Mouse (Mus musculus) E14TG2a.4 (cell line): ENCODE measurements around the gene Espn.

Experiments used
- H3K27me3 ChIP-seq: 2 replicates; pipeline ENCODE4 v1.6.1; 2014; ENCODE audit warnings: low read length, control low read depth; ENCODE audit not compliant: insufficient read depth
- H3K36me3 ChIP-seq: 2 replicates; pipeline ENCODE4 v1.6.1; 2014; ENCODE audit warnings: low read length, control low read depth; ENCODE audit not compliant: insufficient read depth
- H3K4me1 ChIP-seq: replicated peaks from 2 replicates; pipeline ENCODE4 v1.6.1; 2014; ENCODE audit warnings: low read depth, low read length, control low read depth
- H3K4me3 ChIP-seq: replicated peaks from 2 replicates; pipeline ENCODE4 v1.5.1; 2014; ENCODE audit warnings: mild to moderate bottlenecking, low read length
- H3K9me3 ChIP-seq: 2 replicates; pipeline ENCODE4 v1.6.1; 2014; ENCODE audit warnings: low read length, control low read depth
- CTCF ChIP-seq: conservative IDR thresholded peaks from 2 replicates; pipeline ENCODE4 v1.5.1; 2014; ENCODE audit warnings: low read length
- NANOG ChIP-seq: IDR thresholded peaks from 2 replicates; pipeline ENCODE4 v1.6.1; 2014; ENCODE audit warnings: borderline replicate concordance, low read length, mixed read lengths
- POU5F1 ChIP-seq: IDR thresholded peaks from 2 replicates; pipeline ENCODE4 v1.6.1; 2014; ENCODE audit warnings: low read length, borderline replicate concordance

Gene Espn

DNA sequence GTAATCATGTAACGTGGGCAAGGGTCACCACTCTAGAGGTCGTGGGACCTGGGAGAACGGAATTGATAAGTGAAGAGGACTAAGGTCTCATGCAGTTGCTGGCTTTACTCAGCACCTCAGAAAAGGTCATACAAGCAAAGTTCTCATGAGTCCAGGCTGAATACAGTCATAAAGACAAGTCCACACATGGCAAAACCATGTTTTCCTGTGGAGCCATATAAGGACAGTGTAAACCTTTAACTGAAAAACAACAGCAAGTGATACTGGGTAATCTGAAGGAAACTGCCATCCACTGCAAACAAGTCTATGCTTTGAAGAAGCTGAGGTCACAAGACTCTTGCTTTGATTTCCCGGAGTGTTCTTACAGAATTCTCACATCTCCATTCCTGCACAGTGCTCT lies 37.5 kb upstream of the Espn start:
- Histone ChIP-seq H3K27me3 (no peaks in the 10 kb centered on the region), H3K4me3 (0 out of 2 replicates have a peak overlapping the region, but pooled peaks have one; percentile 0), H3K9me3 (no peaks in the 10 kb centered on the region), H3K4me1 (peaks cover 95% of the 10 kb centered on the region), H3K36me3 (no peaks in the 10 kb centered on the region)
- no peak for TF ChIP-seq POU5F1
- no peak for TF ChIP-seq NANOG
- TF ChIP-seq CTCF, result no peak

DNA sequence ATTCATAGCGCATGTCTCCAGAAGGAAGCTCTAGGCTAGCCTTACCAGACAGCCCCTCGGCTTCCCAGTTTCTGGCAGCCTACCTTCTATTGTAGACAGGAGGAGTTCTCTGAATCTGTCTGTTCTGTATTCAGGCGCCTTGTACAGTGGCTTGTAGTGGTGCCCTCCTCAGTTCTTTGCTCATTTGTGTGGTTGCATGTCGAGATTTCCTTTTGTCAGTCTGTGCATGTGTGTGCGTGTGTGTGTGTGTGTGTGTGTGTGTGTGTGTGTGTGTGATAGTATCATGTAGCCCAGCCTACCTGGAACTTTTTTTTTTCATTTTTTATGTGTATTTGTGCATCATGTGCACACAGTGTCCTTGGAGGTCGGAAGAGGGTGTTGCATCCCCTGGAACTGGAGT lies 36.9 kb upstream of the Espn start:
- H3K4me3 ChIP-seq, result no peak overlapping the region
- no peak for TF ChIP-seq NANOG
- no peak for TF ChIP-seq POU5F1
- TF ChIP-seq CTCF, result no peak
- peaks cover 3% of the 10 kb centered on the region for H3K36me3 ChIP-seq
- peaks cover 95% of the 10 kb centered on the region for H3K4me1 ChIP-seq
- H3K9me3 ChIP-seq, result no peaks in the 10 kb centered on the region
- H3K27me3 ChIP-seq, result no peaks in the 10 kb centered on the region

DNA sequence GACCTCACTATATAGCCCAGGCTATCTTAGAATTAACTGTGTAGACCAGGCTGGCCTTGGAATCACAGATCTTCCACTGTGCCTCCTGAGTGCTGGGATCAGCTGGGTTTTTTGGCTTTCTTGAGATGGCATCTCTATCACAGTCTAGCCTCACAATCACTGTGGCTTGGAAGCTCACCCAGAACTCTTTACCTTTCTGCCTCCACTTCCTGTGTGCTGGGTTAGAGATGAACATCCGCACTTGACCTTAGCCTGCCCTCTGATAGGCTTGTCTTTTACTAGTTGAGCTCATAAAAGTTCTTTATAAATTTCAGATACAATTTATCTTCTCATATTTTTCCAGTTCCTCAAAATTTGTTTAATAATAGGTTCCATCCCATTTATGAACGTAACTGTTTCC lies 36.5 kb upstream of the Espn start:
- Histone ChIP-seq H3K36me3 (peaks cover 7% of the 10 kb centered on the region), H3K4me3 (no peak overlapping the region), H3K9me3 (no peaks in the 10 kb centered on the region), H3K4me1 (peaks cover 96% of the 10 kb centered on the region), H3K27me3 (no peaks in the 10 kb centered on the region)
- TF ChIP-seq NANOG, result no peak
- no peak for TF ChIP-seq CTCF
- TF ChIP-seq POU5F1, result no peak

DNA sequence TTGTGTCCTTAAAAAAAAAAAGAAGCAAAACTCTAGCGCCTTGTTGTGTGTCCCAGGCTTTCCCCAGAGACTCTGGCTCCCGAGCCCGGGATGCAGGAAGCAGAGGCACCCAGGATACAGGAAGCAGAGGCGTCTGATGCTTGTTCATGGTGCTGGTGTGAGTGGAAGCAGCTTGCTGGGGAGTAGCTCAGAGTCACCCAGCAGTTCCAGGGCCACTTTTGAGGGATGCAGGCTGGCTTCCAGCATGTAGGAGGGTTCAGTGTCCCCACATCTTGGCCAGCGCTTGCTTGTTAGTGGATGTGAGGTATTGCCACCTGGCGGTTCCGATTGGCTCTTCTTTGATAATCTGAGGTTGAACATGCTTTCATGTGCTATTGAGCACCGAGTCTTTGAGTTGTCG lies 35.0 kb upstream of the Espn start:
- no peaks in the 10 kb centered on the region for H3K27me3 ChIP-seq
- H3K36me3 ChIP-seq, result peaks cover 20% of the 10 kb centered on the region
- no peaks in the 10 kb centered on the region for H3K9me3 ChIP-seq
- no peak overlapping the region for H3K4me3 ChIP-seq
- peaks cover 86% of the 10 kb centered on the region for H3K4me1 ChIP-seq
- TF ChIP-seq CTCF (no peak), POU5F1 (no peak), NANOG (no peak)

DNA sequence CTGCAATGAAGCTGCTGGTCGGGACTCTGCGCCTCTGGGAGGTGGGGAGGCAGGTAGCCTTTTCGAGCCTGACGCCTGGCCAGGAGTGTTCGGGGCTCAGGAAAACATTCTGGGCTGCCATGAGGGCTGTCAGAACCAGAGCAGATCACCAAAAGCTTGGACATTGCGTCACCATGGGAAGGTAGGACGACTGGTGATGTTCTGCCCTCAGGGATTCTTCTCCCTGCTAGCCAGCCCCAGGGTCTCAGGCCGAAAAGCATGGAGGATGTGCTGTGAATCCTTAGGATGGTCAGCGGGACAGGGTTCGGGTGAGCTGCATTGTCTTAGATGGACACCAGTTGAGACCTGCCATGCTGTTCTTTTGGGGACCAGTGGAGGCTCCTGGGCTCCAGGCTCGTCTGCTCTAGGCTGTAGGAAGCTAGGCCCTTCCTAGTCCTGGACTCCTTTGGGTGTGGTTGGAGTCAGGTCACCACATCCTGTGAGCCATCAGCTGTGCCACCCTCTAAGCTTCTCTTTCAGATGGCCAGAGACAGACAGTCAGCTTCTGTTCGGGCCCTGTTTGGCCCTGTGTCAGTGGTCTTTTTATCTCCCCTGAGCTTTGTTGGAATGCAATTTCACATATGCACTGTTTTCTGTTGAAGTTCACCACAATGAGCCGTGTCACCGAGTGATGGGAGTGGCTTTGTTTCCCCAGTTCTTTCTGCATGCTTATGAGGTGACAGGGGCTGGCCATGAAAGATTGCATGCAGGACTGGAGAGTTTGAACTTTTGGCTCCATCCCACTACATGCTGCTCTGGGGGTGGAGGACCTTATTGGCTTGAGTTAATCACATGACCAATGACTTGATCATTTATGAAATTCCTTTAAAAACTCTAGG lies 34.3 kb upstream of the Espn start:
- Histone ChIP-seq H3K9me3 (no peaks in the 10 kb centered on the region), H3K4me3 (peak overlapping the region; percentile 72)
- TF ChIP-seq POU5F1 (no peak), NANOG (no peak), CTCF (no peak)

DNA sequence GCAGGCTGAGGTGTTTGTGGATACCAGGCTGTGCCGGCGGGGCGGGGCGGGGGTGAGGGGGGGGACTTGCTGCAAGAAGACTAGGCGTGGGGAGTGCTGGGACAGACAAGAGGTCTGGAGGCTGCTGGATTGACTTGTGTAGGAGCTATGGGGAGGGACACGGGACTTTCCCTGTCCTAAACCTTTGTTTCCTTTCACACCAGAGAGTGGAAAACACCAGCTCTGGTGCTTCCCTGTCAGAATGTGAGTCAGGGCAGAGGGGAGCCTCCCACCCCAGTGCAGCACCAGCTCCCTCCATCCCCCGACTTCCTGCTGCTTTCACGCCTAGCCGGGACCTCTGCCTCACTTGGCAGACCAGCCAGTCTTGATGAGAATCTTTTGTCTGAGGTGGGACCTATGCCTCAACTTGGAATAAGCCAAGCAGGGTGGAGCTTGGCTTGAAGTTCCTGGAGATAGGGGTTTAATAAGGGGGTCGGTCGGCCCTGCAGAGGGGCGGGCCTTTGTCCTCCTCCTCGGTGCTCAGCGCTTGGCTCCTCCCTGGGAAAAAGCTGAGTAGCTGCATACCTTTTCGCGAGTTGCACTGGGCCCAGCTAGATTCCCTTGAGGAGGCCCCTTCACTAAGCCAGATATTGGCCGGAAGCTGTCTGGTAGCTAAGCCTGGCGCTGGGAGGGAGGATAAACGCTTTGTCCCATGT lies 33.5 kb upstream of the Espn start:
- TF ChIP-seq NANOG (no peak), CTCF (no peak), POU5F1 (no peak)
- Histone ChIP-seq H3K4me3 (peak overlapping the region; percentile 72), H3K27me3 (no peaks in the 10 kb centered on the region), H3K9me3 (no peaks in the 10 kb centered on the region), H3K4me1 (peaks cover 77% of the 10 kb centered on the region), H3K36me3 (peaks cover 33% of the 10 kb centered on the region)

More for the DNA sequence above, 34.3 kb upstream of the Espn start:
- Histone ChIP-seq H3K27me3 (no peaks in the 10 kb centered on the region), H3K36me3 (peaks cover 25% of the 10 kb centered on the region), H3K4me1 (peaks cover 85% of the 10 kb centered on the region)

DNA sequence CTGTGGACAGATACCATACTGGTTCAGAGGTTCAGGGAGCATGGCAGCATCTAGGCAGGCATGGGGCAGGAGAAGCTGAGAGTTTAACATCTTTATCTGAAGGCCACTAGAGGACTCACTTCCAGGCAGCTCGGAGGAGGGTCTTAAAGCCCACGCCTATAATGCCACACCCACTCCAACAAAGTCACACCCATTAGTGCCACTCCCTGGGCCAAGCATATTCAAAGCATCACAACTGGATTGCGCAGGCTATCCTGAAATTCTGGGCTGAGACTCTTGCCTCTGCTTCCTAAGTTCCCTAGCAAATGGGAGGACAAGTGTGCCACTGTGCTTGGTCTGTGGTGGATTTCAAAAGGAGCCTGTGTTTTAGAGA lies 33.0 kb upstream of the Espn start:
- no peaks in the 10 kb centered on the region for H3K9me3 ChIP-seq
- peaks cover 38% of the 10 kb centered on the region for H3K36me3 ChIP-seq
- peaks cover 3% of the 10 kb centered on the region; the same call in 1 of the 2 replicates for H3K27me3 ChIP-seq
- TF ChIP-seq CTCF (no peak; the same call in 1 of the 2 replicates), POU5F1 (no peak), NANOG (no peak)
- peak overlapping the region; percentile 72 for H3K4me3 ChIP-seq
- H3K4me1 ChIP-seq, result peaks cover 77% of the 10 kb centered on the region

DNA sequence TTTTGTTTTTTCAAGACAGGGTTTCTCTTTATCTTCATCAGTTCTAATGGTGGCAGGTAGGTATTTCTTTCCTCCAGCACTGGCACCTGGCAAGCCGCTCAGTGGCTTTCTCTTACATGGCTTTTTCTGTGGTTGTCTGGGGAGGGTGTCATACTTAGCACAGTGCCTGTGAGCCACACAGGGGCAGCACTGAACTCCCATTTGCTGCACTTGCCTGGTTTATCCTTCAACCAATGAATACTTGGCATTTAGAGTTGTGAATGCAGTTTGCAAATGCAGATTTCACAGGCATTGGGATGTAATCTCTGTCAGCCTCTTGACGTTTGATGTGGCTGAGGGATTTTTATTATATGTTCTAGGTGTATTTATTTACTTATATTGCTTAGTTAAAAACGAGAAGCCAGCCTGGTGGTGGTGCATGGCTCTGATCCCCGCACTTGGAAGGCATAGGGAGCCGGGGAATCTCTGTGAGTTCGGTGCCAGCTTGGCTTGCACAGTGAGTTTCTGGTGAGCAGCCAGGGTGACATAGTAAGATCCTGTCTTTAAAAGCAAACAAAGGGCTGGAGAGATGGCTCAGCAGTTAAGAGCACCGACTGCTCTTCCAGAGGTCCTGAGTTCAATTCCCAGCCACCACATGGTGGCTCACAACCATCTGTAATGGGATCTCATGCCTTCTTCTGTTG lies 32.3 kb upstream of the Espn start:
- peak overlapping the region; percentile 72 for H3K4me3 ChIP-seq
- H3K9me3 ChIP-seq, result no peaks in the 10 kb centered on the region
- H3K36me3 ChIP-seq, result peaks cover 45% of the 10 kb centered on the region
- H3K27me3 ChIP-seq, result peaks cover 9% of the 10 kb centered on the region
- TF ChIP-seq NANOG (no peak), POU5F1 (no peak), CTCF (no peak)
- H3K4me1 ChIP-seq, result peaks cover 76% of the 10 kb centered on the region
